Mouse (Mus musculus) forebrain, embryonic 10.5 days (tissue): Measurements from ENCODE around the gene Zfp607b. TPM values are rescaled to one million over a fixed set of nuclear protein-coding genes. Genes with fewer than 3 reads are reported as not detected.

ENCODE experiments used
- polyA plus RNA-seq: library from polyadenylated mRNA; unstranded; fragments of >200 nt; fragmentation: Nextera tagmentation; extraction: Ambion mirVana; gene quantifications from 2 replicates; pipeline ENCODE4 v1.2.1, GENCODE M21; 2016

Zfp607b gene
- polyA plus RNA-seq, 1 experiment from 2014 or later = 7.6 TPM

Other genes with a start within 250 kb of the Zfp607b start
- gene Sptbn4, start 241.7 kb upstream of the Zfp607b start, polyA plus RNA-seq = 0.20 and 0.37 TPM in 2 replicates
- gene Blvrb, start 241.4 kb upstream of the Zfp607b start, polyA plus RNA-seq = 34.8 and 45.5 TPM in 2 replicates
- 21.7 and 24.8 TPM in 2 replicates for gene Sertad3, start 215.6 kb upstream of the Zfp607b start, polyA plus RNA-seq
- 17.7 and 18.6 TPM in 2 replicates for gene Sertad1, start 202.4 kb upstream of the Zfp607b start, polyA plus RNA-seq
- gene Prx, start 190.0 kb upstream of the Zfp607b start, polyA plus RNA-seq = 3.1 TPM in 2 replicates
- 0.41 and 0.63 TPM in 2 replicates for gene Hipk4, start 166.1 kb upstream of the Zfp607b start, polyA plus RNA-seq
- 41.9 and 42.0 TPM in 2 replicates for gene Pld3, start 136.1 kb upstream of the Zfp607b start, polyA plus RNA-seq
- gene 2310022A10Rik, start 136.1 kb upstream of the Zfp607b start, polyA plus RNA-seq = 38.8 and 39.3 TPM in 2 replicates
- 73.3 and 78.8 TPM in 2 replicates for gene Akt2, start 97.8 kb upstream of the Zfp607b start, polyA plus RNA-seq
- gene Ttc9b, start 35.4 kb upstream of the Zfp607b start, polyA plus RNA-seq = 2.8 and 3.7 TPM in 2 replicates
- gene Map3k10, start 14.7 kb upstream of the Zfp607b start, polyA plus RNA-seq = 7.9 and 8.3 TPM in 2 replicates
- gene Zfp60, start 42.0 kb downstream of the Zfp607b start, polyA plus RNA-seq = 70.8 and 76.5 TPM in 2 replicates
- 1.9 and 2.2 TPM in 2 replicates for gene Zfp626, start 117.9 kb downstream of the Zfp607b start, polyA plus RNA-seq
- 9.7 and 11.6 TPM in 2 replicates for gene Zfp59, start 149.3 kb downstream of the Zfp607b start, polyA plus RNA-seq
- 4.7 and 5.0 TPM in 2 replicates for gene Zfp607a, start 168.2 kb downstream of the Zfp607b start, polyA plus RNA-seq
- 10.6 and 12.0 TPM in 2 replicates for gene Zfp974, start 240.1 kb downstream of the Zfp607b start, polyA plus RNA-seq